Mouse (Mus musculus) cerebellum, adult 18-20 months (tissue): ENCODE measurements around the gene Ldlrad3.

ENCODE experiments used
- DNase-seq, 2 experiments: peaks; one replicate each; pipeline ENCODE4 v3.0.0; 2021

The Ldlrad3 gene

DNA sequence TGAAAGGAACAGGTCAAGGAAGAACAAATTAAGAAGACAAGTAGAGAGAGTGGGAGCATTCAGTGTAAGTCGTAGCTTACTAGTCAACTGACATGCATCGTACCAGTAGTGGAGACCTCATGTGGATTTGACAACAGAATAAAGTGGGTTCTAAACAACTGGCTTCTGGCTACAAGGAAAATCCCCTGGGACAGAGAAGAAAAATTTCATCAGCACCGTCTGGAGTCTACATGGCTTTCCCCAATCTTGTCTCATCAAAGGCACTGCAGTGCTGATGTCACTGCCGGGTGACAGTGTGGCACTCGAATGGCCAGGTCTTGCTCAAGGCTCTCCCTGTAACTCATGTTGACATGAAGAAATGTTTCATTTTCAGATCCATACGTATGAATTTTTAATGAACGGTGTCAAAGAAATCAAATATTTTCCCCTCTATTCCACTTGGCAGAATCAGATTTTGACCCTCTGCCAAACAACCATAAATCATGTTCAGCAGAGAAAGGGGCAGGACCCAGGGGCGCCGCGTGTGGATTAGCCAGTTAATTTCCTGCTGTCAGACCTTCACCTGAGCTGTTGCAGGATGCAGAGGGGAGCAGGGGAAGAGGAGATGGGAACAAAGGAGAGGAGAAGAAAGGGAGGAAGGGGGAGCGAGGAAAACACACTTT is 187.1 kb downstream of the Ldlrad3 start:
- no peak for DNase-seq

GRCm38 (mm10) chr2:101997013-101997412 is 189.2 kb downstream of the Ldlrad3 start:
- DNase-seq = no peak

GRCm38 (mm10) chr2:101992574-101993310 is 193.4 kb downstream of the Ldlrad3 start:
- no peak for DNase-seq

DNA sequence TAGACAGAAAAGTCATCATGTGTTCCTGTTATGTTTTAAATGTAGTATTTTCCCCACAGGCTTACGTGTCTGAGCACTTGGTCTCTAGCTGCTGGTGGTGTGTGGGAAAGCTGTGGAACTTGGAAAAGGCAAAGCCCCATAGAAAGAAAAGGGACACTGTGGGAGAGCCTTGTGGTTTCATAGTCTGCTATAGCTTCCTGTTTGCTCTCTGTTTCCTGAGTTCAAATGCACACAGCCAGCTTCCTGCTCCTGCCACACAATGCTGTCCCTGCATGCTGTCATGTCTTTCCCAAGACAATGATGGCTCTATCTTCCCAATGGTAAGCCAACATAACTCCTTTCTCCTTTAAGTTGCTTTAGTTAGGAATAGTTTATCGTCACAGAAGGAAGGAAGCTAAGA is 194.5 kb downstream of the Ldlrad3 start:
- DNase-seq = no peak

DNA sequence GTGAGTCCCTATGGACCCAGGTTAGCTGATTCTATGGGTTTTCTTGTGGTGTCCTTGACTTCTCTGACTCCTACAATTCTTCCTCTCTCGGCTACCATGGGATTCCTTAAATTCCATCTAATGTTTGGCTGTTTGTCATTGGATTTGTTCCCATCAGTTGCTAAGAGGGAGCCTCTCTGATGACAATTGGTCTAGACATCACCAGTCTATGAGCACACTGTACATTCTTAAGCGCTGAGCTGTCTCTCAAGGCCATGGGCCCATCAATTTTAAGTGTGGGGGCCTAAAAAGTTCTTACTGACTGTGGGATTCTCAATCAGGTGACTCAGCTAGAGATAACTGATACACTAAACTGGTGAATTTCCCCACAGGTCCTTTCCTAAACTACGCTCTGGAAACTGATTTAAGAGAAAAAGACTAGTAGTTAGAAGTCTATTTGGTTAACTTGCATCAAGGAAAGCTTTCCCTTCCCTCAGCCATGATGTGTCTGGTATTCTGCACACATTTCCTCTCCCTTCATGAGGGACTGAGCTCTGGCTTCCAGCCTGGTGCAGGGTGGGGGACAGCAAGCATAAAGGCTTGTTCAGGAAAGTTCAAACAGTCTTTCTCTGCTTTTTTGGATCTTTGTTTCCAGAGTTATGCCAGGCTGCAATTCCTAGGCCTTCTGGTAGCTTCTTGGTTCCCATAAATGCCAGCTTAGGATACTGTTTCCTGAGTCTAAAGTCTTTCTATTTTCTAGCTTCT is 199.7 kb downstream of the Ldlrad3 start:
- DNase-seq = no peak

DNA sequence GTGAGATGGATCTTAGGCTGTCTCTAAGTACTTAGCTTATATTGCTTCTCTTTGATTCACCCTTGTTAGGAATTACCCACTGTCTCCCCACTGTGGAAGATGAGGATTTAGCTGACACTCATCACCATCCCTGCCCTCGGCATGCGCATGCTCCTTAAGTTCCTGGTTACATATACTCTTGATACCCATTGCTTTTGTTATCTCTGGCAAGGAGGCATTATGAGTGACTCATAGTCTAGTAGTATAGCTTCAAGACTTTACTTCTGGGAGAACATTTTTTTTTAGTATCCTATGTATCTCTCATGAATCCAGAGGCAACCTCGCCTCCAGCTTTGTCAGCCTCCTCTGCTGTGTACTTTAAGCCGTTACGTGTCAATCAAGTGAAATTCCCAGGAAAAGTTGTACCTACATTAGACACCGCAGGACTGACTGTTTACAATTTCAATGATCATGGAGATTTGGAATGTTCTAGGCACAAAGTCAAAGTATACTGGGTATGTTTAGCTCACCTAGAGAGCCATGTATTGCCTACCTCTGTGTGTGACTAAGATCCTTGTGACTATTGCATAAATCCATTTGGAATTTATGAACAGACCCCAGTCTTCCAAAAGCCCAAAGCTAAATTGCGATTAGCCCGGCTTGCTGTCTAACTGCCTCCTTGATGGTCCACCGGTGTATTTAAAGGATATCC is 202.2 kb downstream of the Ldlrad3 start:
- no peak for DNase-seq

GRCm38 (mm10) chr2:101983082-101983852 is 202.9 kb downstream of the Ldlrad3 start:
- peak in 1 of 2 experiments; percentile 32 for DNase-seq

GRCm38 (mm10) chr2:101981964-101982498 is 204.2 kb downstream of the Ldlrad3 start:
- DNase-seq = no peak

- no peak for DNase-seq
Measured at GRCm38 (mm10) chr2:101981211-101981610, 205.0 kb downstream of the Ldlrad3 start.

- no peak for DNase-seq
Measured at GRCm38 (mm10) chr2:101980456-101980947, 205.7 kb downstream of the Ldlrad3 start.

GRCm38 (mm10) chr2:101978534-101979525 is 207.4 kb downstream of the Ldlrad3 start:
- peak; percentile 64 to 73 for DNase-seq

- no peak for DNase-seq
Measured at GRCm38 (mm10) chr2:101976399-101977064, 209.7 kb downstream of the Ldlrad3 start.

GRCm38 (mm10) chr2:101973810-101974209 is 212.4 kb downstream of the Ldlrad3 start:
- no peak for DNase-seq

DNA sequence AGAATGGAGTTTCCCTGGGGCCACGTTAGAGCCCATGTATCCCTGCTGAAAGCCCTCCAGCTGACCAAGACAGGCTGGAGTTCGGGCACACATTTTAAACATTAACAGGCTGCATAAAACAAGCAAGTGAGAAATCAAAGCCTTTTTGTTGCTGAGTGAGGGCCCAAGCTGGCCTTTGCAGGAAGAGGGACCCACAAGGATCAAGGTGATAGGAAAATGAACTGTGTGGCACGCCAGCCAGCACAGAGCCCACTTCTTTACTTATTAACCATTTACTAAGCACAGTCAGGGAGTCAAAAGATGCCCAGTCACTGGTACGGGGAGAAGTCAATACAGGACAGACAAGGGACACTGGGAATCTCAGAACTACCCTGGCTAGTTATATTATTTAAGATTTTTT is 218.6 kb downstream of the Ldlrad3 start:
- no peak for DNase-seq

DNA sequence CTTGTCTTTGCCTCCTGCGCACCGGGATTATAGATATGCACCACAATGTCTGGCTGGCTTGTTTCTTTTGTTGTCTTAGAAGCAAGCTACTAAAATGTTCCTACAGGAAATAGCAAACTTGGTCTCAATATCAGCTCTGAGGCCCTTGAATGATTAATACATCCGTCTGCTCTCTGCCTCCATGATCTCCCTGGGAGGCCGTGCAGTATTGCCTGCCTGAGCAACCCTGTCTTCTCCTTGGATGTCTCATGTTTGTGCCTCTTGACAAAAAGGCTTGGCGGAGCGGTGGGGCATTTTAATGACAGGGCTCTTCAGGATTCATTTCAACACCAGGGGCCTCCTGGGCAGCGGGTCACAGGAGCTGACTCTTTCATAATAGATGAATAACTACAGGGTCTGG is 219.0 kb downstream of the Ldlrad3 start:
- no peak for DNase-seq

- DNase-seq = no peak
Measured at GRCm38 (mm10) chr2:101966017-101966416, 220.2 kb downstream of the Ldlrad3 start.

DNA sequence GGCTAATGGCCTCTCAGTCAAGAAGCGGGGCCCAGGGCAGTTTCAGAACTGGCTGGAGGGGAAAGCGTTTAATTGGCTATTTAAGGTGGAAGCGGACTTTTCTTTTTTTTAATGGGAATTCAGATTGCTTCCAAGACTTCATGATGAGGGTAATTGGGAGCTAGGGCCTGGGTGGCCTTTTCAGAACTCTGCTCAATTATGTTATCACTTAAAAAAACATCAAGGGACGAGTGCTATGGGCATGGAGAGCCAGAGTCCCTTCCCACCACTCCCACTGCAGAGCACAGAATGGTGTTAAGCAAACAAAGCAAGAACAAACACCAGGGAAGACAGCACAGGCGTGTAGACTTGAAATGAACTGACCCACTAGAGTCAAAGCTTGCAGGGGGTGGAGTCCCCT is 220.7 kb downstream of the Ldlrad3 start:
- DNase-seq = no peak

- DNase-seq = no peak
Measured at GRCm38 (mm10) chr2:101963367-101963766, 222.8 kb downstream of the Ldlrad3 start.

- DNase-seq = no peak
Measured at GRCm38 (mm10) chr2:101962349-101962748, 223.8 kb downstream of the Ldlrad3 start.

GRCm38 (mm10) chr2:101961391-101961790 is 224.8 kb downstream of the Ldlrad3 start:
- no peak for DNase-seq
